Mouse (Mus musculus) liver, embryonic 14.5 days (tissue): Measurements from ENCODE around the gene Mettl2.

Source experiments
- CTCF ChIP-seq: IDR thresholded peaks from 2 replicates; pipeline ENCODE4 v1.5.1; 2016; ENCODE audit warnings: antibody characterized with exemption, low read depth, control low read depth
- EP300 ChIP-seq: IDR thresholded peaks from 2 replicates; pipeline ENCODE4 v1.6.1; 2016; ENCODE audit warnings: antibody characterized with exemption, low read depth

GRCm38 (mm10) chr11:105151226-105152016 is 25.2 kb downstream of the Mettl2 start:
- TF ChIP-seq CTCF (no peak), EP300 (no peak)
